Mouse (Mus musculus) kidney, adult 8-10 months (tissue): Measurements from ENCODE around the gene Bex1.

Experiments
- DNase-seq, 2 experiments: peaks; one replicate each; pipeline ENCODE4 v3.0.0; 2022

The Bex1 gene

GRCm38 (mm10) chrX:136171189-136172117 is 43.9 kb downstream of the Bex1 start:
- DNase-seq: peak; percentile 36 to 49

GRCm38 (mm10) chrX:136170625-136171024 is 44.7 kb downstream of the Bex1 start:
- no peak for DNase-seq
